9 mouse cellular contexts compared by ENCODE assay signal in genomic region chr13:93073595-93073994, GRCm38 (mm10).
DNase-seq lines count a peak whose midpoint lies in the region; ATAC-seq and TF ChIP-seq lines count a peak whose summit lies in the region.
"Had no signal": no experiment of that assay in that cellular context is flagged by ENCODE, and none has a peak within 500 bp of the region (broad histone marks: within the 10 kb centered on the region; RNA-seq: fewer than 3 reads in every experiment).

No protein-coding gene starts in this region.

- H3K4me3 ChIP-seq in embryonic facial prominence, embryonic 12.5 days, result no peak overlapping the region
- no peak overlapping the region for H3K4me3 ChIP-seq in embryonic facial prominence, embryonic 10.5 days
- H3K4me3 ChIP-seq in heart, adult 2 months, result no peak overlapping the region

- WGBS in embryonic facial prominence, embryonic 12.5 days, result 38% methylated on average over 2 of the region's 2 CpGs
- WGBS in embryonic facial prominence, embryonic 10.5 days, result 49% methylated on average over 2 of the region's 2 CpGs
- WGBS in heart, adult 2 months, result 40% methylated on average over 2 of the region's 2 CpGs

- H3K79me2 ChIP-seq in heart, adult 2 months (replicated peaks; ENCODE audit: control insufficient read depth, insufficient read depth, low read length), result no peaks in the 10 kb centered on the region

- H3K27ac ChIP-seq in embryonic facial prominence, embryonic 12.5 days, result no peak overlapping the region
- H3K27ac ChIP-seq in embryonic facial prominence, embryonic 10.5 days (replicated peaks), result no peak overlapping the region
- no peak overlapping the region for H3K27ac ChIP-seq in heart, adult 2 months

- intact Hi-C loops in heart, adult 2 months (cut with DNase I), result no loop called here

- no peak for TF ChIP-seq POLR2A in heart, adult 2 months (IDR thresholded peaks at IDR 0.05; ENCODE audit: insufficient read depth, low read depth, low read length)

- no peak for ATAC-seq in embryonic facial prominence, embryonic 12.5 days (ENCODE audit: insufficient number of reproducible peaks, insufficient read depth, low FRiP score, low TSS enrichment)

- TF ChIP-seq CTCF in heart, adult 2 months (IDR thresholded peaks at IDR 0.05), result no peak

- H3K9ac ChIP-seq in embryonic facial prominence, embryonic 12.5 days, result no peak overlapping the region
- no peak overlapping the region for H3K9ac ChIP-seq in heart, adult 2 months (ENCODE audit: low read depth, low read length)

- no peaks in the 10 kb centered on the region for H3K36me3 ChIP-seq in embryonic facial prominence, embryonic 12.5 days
- H3K36me3 ChIP-seq in embryonic facial prominence, embryonic 10.5 days (replicated peaks), result no peaks in the 10 kb centered on the region
- H3K36me3 ChIP-seq in heart, adult 2 months (ENCODE audit: control insufficient read depth, insufficient read depth, low read length), result peaks cover 2% of the 10 kb centered on the region

- no peaks in the 10 kb centered on the region for H3K27me3 ChIP-seq in embryonic facial prominence, embryonic 12.5 days
- H3K27me3 ChIP-seq in embryonic facial prominence, embryonic 10.5 days (replicated peaks; ENCODE audit: low read depth, poor library complexity, severe bottlenecking), result 0 out of 2 replicates have a peak, but pooled peaks cover 3% of the 10 kb centered on the region
- H3K27me3 ChIP-seq in heart, adult 2 months (ENCODE audit: control insufficient read depth, insufficient read depth, low read length), result no peaks in the 10 kb centered on the region
- H3K27me3 ChIP-seq: CH12.LX had no signal

- peaks cover 17% of the 10 kb centered on the region; the same call in 1 of the 2 replicates for H3K4me1 ChIP-seq in embryonic facial prominence, embryonic 12.5 days
- peaks cover 19% of the 10 kb centered on the region for H3K4me1 ChIP-seq in embryonic facial prominence, embryonic 10.5 days
- H3K4me1 ChIP-seq in heart, adult 2 months (ENCODE audit: control insufficient read depth, insufficient read depth, low read length), result peaks cover 1% of the 10 kb centered on the region; the same call in 1 of the 2 replicates

- peaks cover 3% of the 10 kb centered on the region; the same call in 1 of the 2 replicates for H3K9me3 ChIP-seq in embryonic facial prominence, embryonic 12.5 days
- peaks cover 5% of the 10 kb centered on the region; the same call in 1 of the 2 replicates for H3K9me3 ChIP-seq in embryonic facial prominence, embryonic 10.5 days

- H3K4me2 ChIP-seq in embryonic facial prominence, embryonic 12.5 days (replicated peaks), result peak overlapping the region; percentile 28; the same call in 1 of the 2 replicates

- DNase-seq in embryonic facial prominence, embryonic 10.5 days (ENCODE audit: low spot score), result no peak
- peak; percentile 61 for DNase-seq in testis, postnatal 10 days (ENCODE audit: low spot score)
- no peak for DNase-seq in testis, postnatal 14 days (ENCODE audit: low spot score)
- DNase-seq in layer of hippocampus, postnatal 25 days (ENCODE audit: extremely low spot score in 1 of 2, low spot score in 1 of 2), result peak; percentile 58 to 76
- DNase-seq in right cerebral cortex, adult 18-20 months, result peak; percentile 76
- no peak for DNase-seq in heart, adult 2 months
- no peak for DNase-seq in spleen, postnatal 14 days (ENCODE audit: low spot score in 2 of 2)

- no peak for TF ChIP-seq EP300 in heart, adult 2 months (IDR thresholded peaks at IDR 0.05; ENCODE audit: insufficient read depth, low read depth, low read length)

Comparison
In these comparisons a context has a peak if more than half of its experiments do, and no peak if none do; other contexts are left out.
1. DNase-seq: peak in testis, postnatal 10 days (single experiment), layer of hippocampus, postnatal 25 days (2 of 2) and right cerebral cortex, adult 18-20 months (single experiment); none in embryonic facial prominence, embryonic 10.5 days (single experiment), testis, postnatal 14 days (single experiment), heart, adult 2 months (0 of 2) and spleen, postnatal 14 days (0 of 2).